Mouse (Mus musculus) spleen, adult 2 months (tissue): ENCODE data around the gene LTO1. TPM values are rescaled to one million over a fixed set of nuclear protein-coding genes. Genes with fewer than 3 reads are reported as not detected.

Experiments used
- DNase-seq, 2 experiments: peaks; one replicate each; pipeline versions ENCODE4 v3.0.0 to v3.0.0-alpha.2; 2012 to 2021; ENCODE audit warnings: low spot score in 2 of 2, low read depth in 1 of 2
- H3K27ac ChIP-seq: fragments of 200-500 bp; 2 replicates; pipeline ENCODE4 v1.5.1; 2012; ENCODE audit warnings: low read length, inconsistent platforms; ENCODE audit not compliant: insufficient read depth
- H3K27me3 ChIP-seq: fragments of 200-500 bp; 2 replicates; pipeline ENCODE4 v1.6.1; 2012; ENCODE audit warnings: mild to moderate bottlenecking, moderate library complexity, low read length, inconsistent platforms; ENCODE audit not compliant: control insufficient read depth, insufficient read depth
- H3K36me3 ChIP-seq: fragments of 200-500 bp; 2 replicates; pipeline ENCODE4 v1.6.1; 2012; ENCODE audit warnings: mild to moderate bottlenecking, low read length, inconsistent platforms; ENCODE audit not compliant: control insufficient read depth, insufficient read depth
- H3K4me1 ChIP-seq: fragments of 200-500 bp; 2 replicates; pipeline ENCODE4 v1.6.1; 2011; ENCODE audit warnings: inconsistent platforms; ENCODE audit not compliant: control insufficient read depth, insufficient read depth, insufficient read length
- H3K4me3 ChIP-seq: fragments of 200-500 bp; 2 replicates; pipeline ENCODE4 v1.5.1; 2011; ENCODE audit warnings: mild to moderate bottlenecking, inconsistent platforms; ENCODE audit not compliant: insufficient read depth, insufficient read length; ENCODE audit errors: extremely low read depth
- CTCF ChIP-seq: fragments of 200-500 bp; IDR thresholded peaks from 2 replicates; pipeline ENCODE4 v1.5.1; 2011; ENCODE audit warnings: mild to moderate bottlenecking, inconsistent platforms; ENCODE audit not compliant: insufficient read depth, insufficient read length, insufficient replicate concordance; ENCODE audit errors: extremely low read depth
- POLR2A ChIP-seq: fragments of 200-500 bp; IDR thresholded peaks from 2 replicates; pipeline ENCODE4 v1.6.1; 2011; ENCODE audit warnings: low read depth, low read length, inconsistent platforms
- WGBS: fragments of 180-500 bp; shearing (Covaris S2); methylation state at CpG from one replicate; pipeline ENCODE4 v1.1.7; 2018; 5-methylcytosine and 5-hydroxymethylcytosine counted together
- polyA plus RNA-seq: library from polyadenylated mRNA; depleted of rRNA; stranded (reverse); fragments of >200 nt; gene quantifications from 2 replicates; pipeline ENCODE4 v1.2.3, GENCODE M21; 2012; rRNA removed

LTO1 gene
- 8.4 and 9.3 TPM in 2 replicates for polyA plus RNA-seq

DNA sequence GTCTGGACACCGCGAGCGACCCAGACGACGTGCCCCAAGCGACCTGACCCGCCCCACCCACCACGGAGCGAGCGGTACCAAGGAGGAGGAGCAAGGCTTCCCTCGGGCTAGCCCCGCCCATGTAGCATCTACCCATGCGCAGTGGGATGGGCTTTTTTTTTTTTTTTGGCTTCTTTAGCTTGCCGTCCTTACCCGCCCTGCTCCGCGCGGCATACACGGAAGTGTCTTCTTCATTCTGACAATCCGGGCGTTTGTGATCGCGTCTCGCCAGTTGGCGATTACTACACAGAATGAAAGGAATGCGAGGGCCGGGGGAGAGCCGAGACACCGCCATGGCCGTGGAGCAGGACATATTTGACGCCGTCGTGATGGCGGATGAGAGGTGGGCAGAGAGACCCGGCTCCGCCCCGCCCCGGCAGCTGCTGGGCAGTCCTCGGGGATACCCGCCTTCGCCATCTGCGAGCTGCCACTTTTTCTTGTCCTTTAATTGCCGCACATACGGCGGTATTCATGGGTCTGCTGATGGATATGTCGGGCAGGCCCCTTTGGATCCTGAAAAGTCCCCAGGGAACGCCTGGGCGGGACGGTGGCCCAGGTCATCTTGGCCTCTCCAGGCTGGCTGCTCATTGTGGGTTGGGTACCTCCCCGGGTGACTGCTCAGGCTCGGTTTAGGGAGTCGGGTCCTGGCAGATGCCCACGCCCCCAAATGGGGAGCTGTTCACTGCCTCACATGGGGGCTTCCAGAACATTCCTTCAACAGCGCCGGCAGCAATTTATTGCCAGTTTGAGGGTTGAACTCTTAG, at the start of gene LTO1:
LTO1 (plus strand) TSS at position 153 of the 803 bp plus-strand sequence.
- peak; percentile 85 to 90 for DNase-seq
- Histone ChIP-seq H3K36me3 (peaks cover 17% of the 10 kb centered on the region), H3K27me3 (no peaks in the 10 kb centered on the region), H3K4me3 (peak within 1 kb of the TSS; percentile 97), H3K4me1 (peaks cover 8% of the 10 kb centered on the region; the same call in 1 of the 2 replicates), H3K27ac (peak within 1 kb of the TSS; percentile 85)
- WGBS = under 1% methylated on average over 53 of the region's 55 CpGs
- TF ChIP-seq CTCF = no peak
- peak; percentile 41 for TF ChIP-seq POLR2A

DNA sequence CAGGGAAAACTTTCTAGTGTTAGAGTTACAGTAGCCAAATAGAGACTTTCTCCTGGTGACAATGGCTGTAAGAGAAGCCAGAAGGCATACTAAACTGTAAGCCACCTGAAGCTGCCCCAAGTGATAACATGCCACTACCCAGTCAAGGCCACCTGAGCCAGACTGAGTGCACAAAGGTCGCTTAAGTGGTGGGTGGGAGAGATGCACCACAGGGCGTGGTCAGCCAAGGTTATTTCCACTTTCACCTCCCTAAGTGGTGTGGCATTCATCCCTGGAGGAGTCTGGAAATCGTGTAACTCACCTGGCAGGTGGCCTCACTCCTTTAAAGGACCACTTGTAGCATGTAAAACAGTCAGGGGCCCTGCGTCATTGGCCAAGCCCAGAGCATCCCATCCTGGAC, 47.7 kb upstream of the LTO1 start:
- Histone ChIP-seq H3K27me3 (0 out of 2 replicates have a peak, but pooled peaks cover 5% of the 10 kb centered on the region), H3K4me3 (no peak overlapping the region), H3K27ac (no peak overlapping the region), H3K4me1 (no peaks in the 10 kb centered on the region), H3K36me3 (no peaks in the 10 kb centered on the region)
- WGBS = 63% methylated on average over 4 of the region's 4 CpGs
- no peak for DNase-seq
- TF ChIP-seq POLR2A (no peak), CTCF (no peak)

DNA sequence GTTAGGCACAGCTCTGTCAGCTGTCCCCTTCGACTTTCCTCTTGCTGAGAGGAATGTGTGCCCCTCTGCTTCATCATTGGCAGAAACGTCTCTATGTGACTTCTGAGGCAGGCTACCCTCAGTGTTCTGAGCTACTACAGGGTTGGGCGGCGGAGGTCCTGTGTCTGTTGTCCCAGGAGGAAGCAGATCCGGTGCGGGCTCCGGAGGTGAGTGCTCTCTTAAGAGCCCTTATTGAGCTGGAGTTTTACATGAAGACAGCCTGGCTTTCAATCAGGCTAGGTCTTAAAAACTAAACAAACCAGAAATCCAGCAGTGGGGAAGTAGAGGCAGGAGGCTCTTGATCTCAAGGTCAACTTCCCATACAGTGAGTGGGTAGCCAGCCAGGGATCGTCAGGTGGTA, 47.3 kb upstream of the LTO1 start:
- H3K27ac ChIP-seq = no peak overlapping the region
- WGBS = 82% methylated on average over 8 of the region's 8 CpGs

GRCm38 (mm10) chr7:144872420-144872819, 42.5 kb upstream of the LTO1 start:
- no peak overlapping the region for H3K27ac ChIP-seq
- no peak for TF ChIP-seq POLR2A
- no peak for TF ChIP-seq CTCF
- no peaks in the 10 kb centered on the region for H3K4me1 ChIP-seq
- WGBS = 60% methylated on average over 4 of the region's 4 CpGs
- no peaks in the 10 kb centered on the region for H3K27me3 ChIP-seq
- no peaks in the 10 kb centered on the region for H3K36me3 ChIP-seq
- H3K4me3 ChIP-seq = no peak overlapping the region
- no peak for DNase-seq

More for the DNA sequence above, 47.3 kb upstream of the LTO1 start:
- DNase-seq = no peak
- Histone ChIP-seq H3K36me3 (no peaks in the 10 kb centered on the region), H3K4me1 (no peaks in the 10 kb centered on the region), H3K27me3 (0 out of 2 replicates have a peak, but pooled peaks cover 3% of the 10 kb centered on the region), H3K4me3 (no peak overlapping the region)
- TF ChIP-seq CTCF (no peak), POLR2A (no peak)

- Histone ChIP-seq H3K27me3 (no peaks in the 10 kb centered on the region), H3K27ac (no peak overlapping the region), H3K36me3 (no peaks in the 10 kb centered on the region), H3K4me1 (no peaks in the 10 kb centered on the region), H3K4me3 (no peak overlapping the region)
- TF ChIP-seq POLR2A = no peak
- no peak for TF ChIP-seq CTCF
- 88% methylated on average over 4 of the region's 4 CpGs for WGBS
- DNase-seq = no peak
Observed at GRCm38 (mm10) chr7:144873160-144873559, 41.7 kb upstream of the LTO1 start.

DNA sequence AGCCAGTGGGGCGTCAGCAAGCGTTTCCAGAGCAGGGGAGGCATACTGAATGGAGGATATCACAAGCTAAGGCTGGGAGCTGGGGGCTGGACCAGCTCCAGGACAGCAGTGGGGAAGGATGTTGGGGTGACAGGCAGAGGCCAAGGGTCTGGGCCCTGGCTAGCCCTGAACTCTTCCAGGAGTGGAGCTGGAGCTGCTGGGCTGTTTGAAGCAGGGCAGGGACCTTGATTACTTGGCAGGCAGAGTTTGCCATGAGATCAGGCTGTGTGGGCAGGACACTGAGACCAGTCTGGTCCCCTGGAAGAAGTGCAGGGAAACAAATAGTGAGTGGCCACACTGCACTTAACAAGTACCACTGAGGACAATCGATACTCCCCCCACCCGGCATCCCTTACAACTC, 40.7 kb upstream of the LTO1 start:
- Histone ChIP-seq H3K27ac (no peak overlapping the region), H3K27me3 (no peaks in the 10 kb centered on the region), H3K36me3 (no peaks in the 10 kb centered on the region), H3K4me1 (no peaks in the 10 kb centered on the region), H3K4me3 (no peak overlapping the region)
- no peak for TF ChIP-seq CTCF
- TF ChIP-seq POLR2A = no peak
- DNase-seq = no peak
- 84% methylated on average over 4 of the region's 4 CpGs for WGBS

DNA sequence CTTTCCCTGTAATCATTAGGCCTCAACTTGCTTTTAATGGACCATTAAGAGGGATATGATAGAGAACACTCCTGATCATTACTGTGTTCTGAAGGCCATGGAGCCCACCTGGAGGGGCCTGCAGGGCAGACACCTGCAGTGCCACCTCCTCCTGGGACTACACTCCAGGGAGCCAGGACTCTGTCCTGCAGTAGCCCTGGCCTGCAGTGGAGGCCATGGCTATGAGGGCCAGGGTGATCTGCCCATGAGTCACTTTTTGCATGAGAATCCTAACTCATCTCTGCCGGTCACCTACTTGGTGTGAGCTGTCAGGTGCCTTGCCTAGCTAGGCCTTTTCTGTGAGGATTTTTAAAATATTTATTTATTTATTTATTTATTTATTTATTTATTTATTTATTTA, 36.5 kb upstream of the LTO1 start:
- Histone ChIP-seq H3K36me3 (no peaks in the 10 kb centered on the region), H3K27ac (no peak overlapping the region), H3K27me3 (no peaks in the 10 kb centered on the region), H3K4me1 (no peaks in the 10 kb centered on the region), H3K4me3 (no peak overlapping the region)
- no peak for DNase-seq
- TF ChIP-seq POLR2A (no peak), CTCF (no peak)
- WGBS = 90% methylated on average over 1 of the region's 1 CpGs
